Mouse (Mus musculus) adipocyte (in vitro differentiated cells): ENCODE data around the gene Pakap.

Experiments
- DNase-seq: peaks from one replicate; pipeline ENCODE4 v3.0.0-alpha.2; 2016; ENCODE audit warnings: low spot score

Gene Pakap

GRCm38 (mm10) chr4:57567666-57568206, at the start of gene Pakap:
Gene Pakap, plus strand, starts transcription at chr4:57568179.
- peak; percentile 62 for DNase-seq

- no peak for DNase-seq
Measured at GRCm38 (mm10) chr4:57523456-57523855, 44.5 kb upstream of the Pakap start.

- peak; percentile 94 for DNase-seq
Measured at GRCm38 (mm10) chr4:57524461-57524860, 43.5 kb upstream of the Pakap start.

- no peak for DNase-seq
Measured at GRCm38 (mm10) chr4:57525221-57526011, 42.6 kb upstream of the Pakap start.

- peak; percentile 79 for DNase-seq
Measured at GRCm38 (mm10) chr4:57528296-57528695, 39.7 kb upstream of the Pakap start.

- DNase-seq, result no peak
Measured at GRCm38 (mm10) chr4:57533686-57534085, 34.3 kb upstream of the Pakap start.

- no peak for DNase-seq
Measured at GRCm38 (mm10) chr4:57534232-57534631, 33.7 kb upstream of the Pakap start.

GRCm38 (mm10) chr4:57535087-57535486, 32.9 kb upstream of the Pakap start:
- DNase-seq, result no peak

- no peak for DNase-seq
Measured at GRCm38 (mm10) chr4:57538029-57538688, 29.8 kb upstream of the Pakap start.

GRCm38 (mm10) chr4:57543692-57544256, 24.2 kb upstream of the Pakap start:
- DNase-seq, result peak; percentile 70

GRCm38 (mm10) chr4:57547785-57548184, 20.2 kb upstream of the Pakap start:
- no peak for DNase-seq

- peak; percentile 85 for DNase-seq
Measured at GRCm38 (mm10) chr4:57550216-57550615, 17.8 kb upstream of the Pakap start.

- DNase-seq, result no peak
Measured at GRCm38 (mm10) chr4:57557102-57557501, 10.9 kb upstream of the Pakap start.

GRCm38 (mm10) chr4:57559438-57559837, 8.5 kb upstream of the Pakap start:
- no peak for DNase-seq

- no peak for DNase-seq
Measured at GRCm38 (mm10) chr4:57560010-57560409, 8.0 kb upstream of the Pakap start.

- no peak for DNase-seq
Measured at GRCm38 (mm10) chr4:57561055-57561454, 6.9 kb upstream of the Pakap start.

GRCm38 (mm10) chr4:57565283-57565682, 2.7 kb upstream of the Pakap start:
- no peak for DNase-seq

- no peak for DNase-seq
Measured at GRCm38 (mm10) chr4:57565811-57566210, 2.2 kb upstream of the Pakap start.

- DNase-seq, result peak; percentile 60
Measured at GRCm38 (mm10) chr4:57568268-57569068, 489 bp downstream of the Pakap start.

GRCm38 (mm10) chr4:57569069-57569355, 1.0 kb downstream of the Pakap start:
- no peak for DNase-seq

GRCm38 (mm10) chr4:57569711-57570110, 1.7 kb downstream of the Pakap start:
- DNase-seq, result peak; percentile 70

GRCm38 (mm10) chr4:57570229-57570628, 2.2 kb downstream of the Pakap start:
- peak; percentile 83 for DNase-seq
